Mouse (Mus musculus): Measurements from ENCODE around the gene Fank1.
A peak's percentile ranks its signal among the peaks of the same experiment; 100 is the strongest.
"Not testable (repeated sequence)": the region's sequence is repeated elsewhere in the genome, so short reads cannot be mapped to it uniquely, and the experiment has no call there.

The Fank1 gene

GRCm38 (mm10) chr7:133842079-133842478, 65.4 kb downstream of the Fank1 start:
- no peak for DNase-seq

GRCm38 (mm10) chr7:133847175-133847574, 70.5 kb downstream of the Fank1 start:
- DNase-seq: no peak

GRCm38 (mm10) chr7:133848180-133848579, 71.5 kb downstream of the Fank1 start:
- DNase-seq: no peak

- DNase-seq: no peak
These were observed 74.1 kb downstream of the Fank1 start for GRCm38 (mm10) chr7:133850735-133851134.

GRCm38 (mm10) chr7:133856278-133856677, 79.6 kb downstream of the Fank1 start:
- DNase-seq: peak; percentile 90

GRCm38 (mm10) chr7:133858506-133858905, 81.8 kb downstream of the Fank1 start:
- no peak for DNase-seq

GRCm38 (mm10) chr7:133859548-133859947, 82.9 kb downstream of the Fank1 start:
- no peak for DNase-seq

- no peak for DNase-seq
These were observed 85.6 kb downstream of the Fank1 start for GRCm38 (mm10) chr7:133862233-133862632.

GRCm38 (mm10) chr7:133862723-133863122, 86.1 kb downstream of the Fank1 start:
- DNase-seq: no peak

GRCm38 (mm10) chr7:133863151-133863550, 86.5 kb downstream of the Fank1 start:
- DNase-seq: no peak

- DNase-seq: no peak
These were observed 87.0 kb downstream of the Fank1 start for GRCm38 (mm10) chr7:133863684-133864083.

GRCm38 (mm10) chr7:133870265-133870664, 93.6 kb downstream of the Fank1 start:
- DNase-seq: no peak

GRCm38 (mm10) chr7:133872701-133873100, 96.0 kb downstream of the Fank1 start:
- DNase-seq: no peak

- DNase-seq: no peak
These were observed 99.5 kb downstream of the Fank1 start for GRCm38 (mm10) chr7:133876139-133876538.

GRCm38 (mm10) chr7:133876646-133877342, 100.1 kb downstream of the Fank1 start:
- DNase-seq: no peak

GRCm38 (mm10) chr7:133879761-133880160, 103.1 kb downstream of the Fank1 start:
- no peak for DNase-seq

GRCm38 (mm10) chr7:133884759-133885431, 108.2 kb downstream of the Fank1 start:
- DNase-seq: not testable (repeated sequence)

- DNase-seq: no peak
These were observed 112.6 kb downstream of the Fank1 start for GRCm38 (mm10) chr7:133888926-133889920.

GRCm38 (mm10) chr7:133889986-133890385, 113.3 kb downstream of the Fank1 start:
- DNase-seq: no peak

- DNase-seq: no peak
These were observed 114.6 kb downstream of the Fank1 start for GRCm38 (mm10) chr7:133891298-133891697.

GRCm38 (mm10) chr7:133891796-133892195, 115.1 kb downstream of the Fank1 start:
- DNase-seq: peak; percentile 11

GRCm38 (mm10) chr7:133899391-133899790, 122.7 kb downstream of the Fank1 start:
- no peak for DNase-seq

- no peak for DNase-seq
These were observed 132.3 kb downstream of the Fank1 start for GRCm38 (mm10) chr7:133908966-133909365.

Measured in retina, postnatal 1 day (tissue).